Mouse (Mus musculus) neural tube, embryonic 14.5 days (tissue): ENCODE data around the gene Syp. TPM values are rescaled to one million over a fixed set of nuclear protein-coding genes. Genes with fewer than 3 reads are reported as not detected.

Experiments used
- ATAC-seq: fragments of 200-750 bp; cut with Nextera tagmentation; 2 replicates; pipeline ENCODE4 v1.8.0; 2017; ENCODE audit warnings: low read depth, mild to moderate bottlenecking, moderate TSS enrichment, moderate library complexity
- H3K27ac ChIP-seq: fragments of 300-500 bp; sonication (generic); 2 replicates; pipeline ENCODE4 v1.5.1; 2014; ENCODE audit warnings: low read depth, mild to moderate bottlenecking, control low read depth, low read length, moderate library complexity, mixed read lengths
- H3K27me3 ChIP-seq: fragments of 300-500 bp; sonication (generic); 2 replicates; pipeline ENCODE4 v1.6.1; 2014; ENCODE audit warnings: low read length; ENCODE audit not compliant: control insufficient read depth, insufficient read depth
- H3K36me3 ChIP-seq: fragments of 300-500 bp; sonication (generic); 2 replicates; pipeline ENCODE4 v1.6.1; 2014; ENCODE audit warnings: low read length, mixed read lengths; ENCODE audit not compliant: control insufficient read depth, insufficient read depth
- H3K4me1 ChIP-seq: fragments of 300-500 bp; sonication (generic); 2 replicates; pipeline ENCODE4 v1.6.1; 2014; ENCODE audit warnings: low read length; ENCODE audit not compliant: control insufficient read depth, insufficient read depth
- H3K4me2 ChIP-seq: fragments of 300-500 bp; sonication (generic); 2 replicates; pipeline ENCODE4 v1.6.1; 2014; ENCODE audit warnings: mild to moderate bottlenecking, low read depth, low read length, control low read depth
- H3K4me3 ChIP-seq: fragments of 300-500 bp; sonication (generic); 2 replicates; pipeline ENCODE4 v1.5.1; 2014; ENCODE audit warnings: low read depth, low read length, control low read depth, mixed read lengths
- H3K9ac ChIP-seq: fragments of 300-500 bp; sonication (generic); replicated peaks from 2 replicates; pipeline ENCODE4 v1.6.1; 2014; ENCODE audit warnings: low read depth, mild to moderate bottlenecking, control low read depth, low read length, mixed read lengths
- H3K9me3 ChIP-seq: fragments of 300-500 bp; sonication (generic); 2 replicates; pipeline ENCODE4 v1.6.1; 2016; ENCODE audit warnings: low read length; ENCODE audit not compliant: control insufficient read depth
- WGBS: fragments of 180-500 bp; shearing (Covaris S2); extraction: QIAGEN DNeasy Blood & Tissue Kit; methylation state at CpG from one replicate; pipeline ENCODE4 v1.1.7; 2014; 5-methylcytosine and 5-hydroxymethylcytosine counted together
- polyA plus RNA-seq: library from polyadenylated mRNA; unstranded; fragments of >200 nt; fragmentation: Nextera tagmentation; extraction: Ambion mirVana; gene quantifications from 2 replicates; pipeline ENCODE4 v1.2.1, GENCODE M21; 2014

The Syp gene
- polyA plus RNA-seq, result 81.4 and 149 TPM in 2 replicates

DNA sequence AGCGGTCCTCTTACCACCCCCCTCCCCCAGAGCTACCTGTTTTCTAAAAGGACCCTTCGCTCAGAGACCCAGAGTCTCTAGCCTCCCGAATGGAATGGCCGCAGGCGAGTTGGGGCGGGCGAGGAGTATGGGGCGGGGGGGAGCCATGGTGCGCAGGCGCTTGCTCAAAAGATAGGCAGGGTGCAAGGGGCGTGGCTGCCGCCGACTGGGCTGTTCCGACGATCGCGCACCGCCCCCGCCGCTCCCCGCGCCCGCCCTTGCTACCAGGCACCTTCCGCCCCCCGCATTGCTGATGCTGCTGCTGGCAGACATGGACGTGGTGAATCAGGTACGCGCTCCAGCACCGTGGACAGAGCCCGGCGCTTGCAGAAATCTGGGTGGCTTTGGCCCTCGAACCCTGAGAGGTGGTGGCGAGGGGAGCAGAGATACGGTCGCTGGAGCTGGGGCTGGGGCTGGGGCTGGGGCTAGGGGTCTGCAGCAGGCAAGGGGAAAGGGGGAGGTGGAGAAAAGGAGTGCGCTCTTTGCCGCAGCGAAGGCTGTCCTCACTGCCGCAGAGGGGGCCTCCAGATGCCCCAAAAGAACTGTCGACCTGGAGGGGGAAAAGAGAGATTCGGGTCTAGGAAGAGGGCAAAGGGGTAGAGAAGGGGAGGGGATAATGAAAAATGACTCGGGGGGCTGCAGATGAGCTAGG is at the start of gene Syp:
Syp (plus strand) TSS at position 71 of the 691 bp plus-strand sequence.
- no peaks in the 10 kb centered on the region for H3K4me1 ChIP-seq
- 14% methylated on average over 20 of the region's 42 CpGs for WGBS
- H3K4me3 ChIP-seq, result peak within 1 kb of the TSS; percentile 44
- H3K27me3 ChIP-seq, result no peaks in the 10 kb centered on the region
- peak within 1 kb of the TSS; percentile 57 for H3K4me2 ChIP-seq
- peak; percentile 84 for ATAC-seq
- H3K36me3 ChIP-seq, result no peaks in the 10 kb centered on the region
- peak within 1 kb of the TSS; percentile 72 for H3K27ac ChIP-seq
- peak within 1 kb of the TSS; percentile 65 for H3K9ac ChIP-seq
- no peaks in the 10 kb centered on the region for H3K9me3 ChIP-seq

DNA sequence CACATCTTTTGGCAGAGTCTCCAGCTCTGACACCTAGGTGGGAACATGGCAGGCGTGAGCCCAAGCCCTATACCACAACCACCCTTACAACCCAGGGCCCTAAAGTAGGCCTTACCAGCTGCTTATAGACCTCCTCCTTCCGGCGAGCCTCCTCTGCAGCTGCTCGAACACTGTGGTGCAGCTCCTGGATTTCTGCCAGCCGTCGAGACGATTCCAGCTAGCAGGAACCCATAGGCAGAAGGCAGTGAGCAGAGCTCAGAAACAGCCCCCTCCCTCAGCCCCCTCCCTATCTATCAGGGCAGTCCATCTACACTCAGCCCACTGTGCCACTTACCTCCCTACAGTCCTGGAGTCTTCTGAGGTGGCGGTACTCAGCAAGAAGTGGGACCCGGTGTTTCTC is 42.9 kb upstream of the Syp start:
- WGBS, result 91% methylated on average over 9 of the region's 9 CpGs
- Histone ChIP-seq H3K9ac (no peak overlapping the region), H3K4me2 (no peak overlapping the region), H3K4me3 (no peak overlapping the region), H3K27me3 (no peaks in the 10 kb centered on the region), H3K27ac (no peak overlapping the region), H3K36me3 (no peaks in the 10 kb centered on the region), H3K9me3 (no peaks in the 10 kb centered on the region), H3K4me1 (no peaks in the 10 kb centered on the region)
- ATAC-seq, result no peak

DNA sequence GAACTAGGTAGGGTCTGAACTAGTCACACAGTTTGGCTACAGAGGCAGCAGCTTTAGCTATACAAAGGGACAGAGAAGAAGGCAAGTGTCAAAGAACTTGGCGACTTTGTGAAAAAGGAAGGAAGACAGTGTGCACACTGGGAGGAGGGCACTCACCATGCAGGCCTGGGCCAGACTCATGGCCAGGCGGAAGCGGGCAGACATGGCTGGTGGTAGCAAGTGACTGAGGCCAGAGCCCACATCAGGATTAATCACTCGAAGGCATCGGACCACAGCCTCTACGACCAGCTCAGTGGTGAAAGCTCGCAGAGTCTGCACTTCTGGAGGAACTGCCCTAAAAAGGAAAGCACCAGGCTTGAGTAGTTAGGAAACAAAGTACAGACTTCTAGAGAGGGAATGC is 34.3 kb upstream of the Syp start:
- H3K9ac ChIP-seq, result no peak overlapping the region
- no peaks in the 10 kb centered on the region for H3K9me3 ChIP-seq
- H3K4me1 ChIP-seq, result peaks cover 3% of the 10 kb centered on the region; the same call in 1 of the 2 replicates
- no peak for ATAC-seq
- H3K27me3 ChIP-seq, result no peaks in the 10 kb centered on the region
- WGBS, result 95% methylated on average over 7 of the region's 7 CpGs
- no peak overlapping the region for H3K27ac ChIP-seq
- no peaks in the 10 kb centered on the region for H3K36me3 ChIP-seq
- H3K4me3 ChIP-seq, result no peak overlapping the region
- H3K4me2 ChIP-seq, result no peak overlapping the region

DNA sequence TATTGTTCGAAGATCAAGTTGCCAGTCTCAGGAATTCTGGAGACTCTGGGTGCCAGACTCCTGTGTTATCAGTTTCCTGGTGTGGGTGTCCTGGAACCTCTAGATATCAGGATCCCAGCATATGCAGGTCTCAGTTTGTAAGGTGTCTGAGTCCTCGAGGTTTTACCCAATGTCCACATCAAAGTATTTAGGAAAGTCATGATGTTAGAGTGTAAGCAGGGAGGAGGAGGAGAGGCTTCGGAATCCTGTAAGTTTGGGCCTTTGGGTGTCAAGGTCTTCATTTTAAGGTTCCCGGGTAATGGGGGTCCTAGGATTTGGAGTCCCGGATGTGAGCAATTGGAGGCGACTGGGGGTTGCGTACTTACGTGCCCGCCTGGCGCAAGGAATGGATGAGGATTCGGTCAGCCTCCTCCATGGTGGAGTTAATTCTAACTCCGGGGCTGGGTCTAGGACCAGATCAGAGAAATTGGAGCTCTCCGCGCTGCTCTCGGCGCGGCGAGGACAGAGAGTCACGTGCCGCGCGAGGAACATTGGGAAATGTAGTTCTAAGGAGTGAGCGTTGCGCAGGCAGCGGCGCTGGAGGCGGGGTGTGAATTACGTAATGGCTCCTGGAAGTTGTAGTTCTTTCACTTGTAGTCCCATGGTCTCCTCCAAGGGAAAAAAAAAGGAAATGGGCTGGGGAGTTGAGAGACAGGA is 33.2 kb upstream of the Syp start, which contains the start of gene Ccdc22:
Ccdc22 (minus strand) TSS at position 639 of the 696 bp plus-strand sequence.
- ATAC-seq, result peak; percentile 94
- Histone ChIP-seq H3K36me3 (no peaks in the 10 kb centered on the region), H3K9me3 (no peaks in the 10 kb centered on the region), H3K4me1 (peaks cover 3% of the 10 kb centered on the region; the same call in 1 of the 2 replicates), H3K4me2 (peak within 1 kb of the TSS; percentile 49), H3K4me3 (peak within 1 kb of the TSS; percentile 42), H3K9ac (peak within 1 kb of the TSS; percentile 26; the same call in 1 of the 2 replicates), H3K27me3 (no peaks in the 10 kb centered on the region), H3K27ac (no peak within 1 kb of the TSS)
- 16% methylated on average over 28 of the region's 28 CpGs for WGBS

DNA sequence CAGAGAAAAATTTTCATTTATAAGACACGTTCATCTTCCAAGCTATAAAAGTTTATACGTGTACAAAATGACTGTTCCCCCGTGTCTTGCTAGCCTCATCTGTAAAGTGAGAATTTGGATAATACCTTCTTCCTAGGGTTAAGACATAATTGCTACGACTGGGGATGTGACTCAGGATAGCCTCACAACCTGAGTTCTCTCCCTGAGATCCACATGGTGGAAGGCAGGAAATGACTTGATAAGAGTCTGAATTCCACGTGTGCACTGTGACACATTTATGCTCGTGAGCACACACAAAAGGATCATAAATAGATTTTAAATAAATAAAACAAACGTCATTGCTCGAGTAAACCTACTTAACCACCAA is 32.7 kb upstream of the Syp start:
- Histone ChIP-seq H3K9me3 (no peaks in the 10 kb centered on the region), H3K4me2 (no peak overlapping the region), H3K4me1 (peaks cover 3% of the 10 kb centered on the region; the same call in 1 of the 2 replicates), H3K9ac (no peak overlapping the region), H3K27me3 (no peaks in the 10 kb centered on the region), H3K4me3 (no peak overlapping the region), H3K36me3 (no peaks in the 10 kb centered on the region), H3K27ac (no peak overlapping the region)
- 46% methylated on average over 8 of the region's 8 CpGs for WGBS
- ATAC-seq, result peak; percentile 35; the same call in 1 of the 2 replicates

DNA sequence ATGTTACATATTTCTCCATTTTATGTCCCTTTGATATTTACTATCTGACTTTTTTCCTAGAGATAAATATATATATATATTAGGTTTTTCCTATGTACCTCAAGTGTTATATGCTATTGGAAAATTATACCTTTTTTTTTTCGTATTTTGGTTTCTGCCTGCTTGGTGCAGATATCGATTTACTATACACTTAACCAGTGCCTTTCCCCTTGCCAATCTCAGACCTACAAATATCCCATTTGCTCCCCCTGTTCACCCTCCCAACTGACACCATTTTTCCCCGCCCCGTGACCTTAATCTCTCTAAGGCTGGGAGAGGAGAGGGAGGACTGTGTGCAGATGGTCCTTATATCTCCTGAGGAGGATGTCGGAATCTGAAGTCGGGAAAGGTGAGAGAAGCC is 31.5 kb upstream of the Syp start, which contains the start of gene Cacna1f:
Cacna1f (plus strand) TSS at position 301 of the 400 bp plus-strand sequence.
- Histone ChIP-seq H3K27ac (no peak within 1 kb of the TSS), H3K9me3 (no peaks in the 10 kb centered on the region), H3K9ac (no peak within 1 kb of the TSS), H3K4me2 (no peak within 1 kb of the TSS), H3K4me3 (no peak within 1 kb of the TSS), H3K27me3 (no peaks in the 10 kb centered on the region), H3K36me3 (no peaks in the 10 kb centered on the region), H3K4me1 (peaks cover 3% of the 10 kb centered on the region; the same call in 1 of the 2 replicates)
- WGBS, result 74% methylated on average over 6 of the region's 6 CpGs
- no peak for ATAC-seq

DNA sequence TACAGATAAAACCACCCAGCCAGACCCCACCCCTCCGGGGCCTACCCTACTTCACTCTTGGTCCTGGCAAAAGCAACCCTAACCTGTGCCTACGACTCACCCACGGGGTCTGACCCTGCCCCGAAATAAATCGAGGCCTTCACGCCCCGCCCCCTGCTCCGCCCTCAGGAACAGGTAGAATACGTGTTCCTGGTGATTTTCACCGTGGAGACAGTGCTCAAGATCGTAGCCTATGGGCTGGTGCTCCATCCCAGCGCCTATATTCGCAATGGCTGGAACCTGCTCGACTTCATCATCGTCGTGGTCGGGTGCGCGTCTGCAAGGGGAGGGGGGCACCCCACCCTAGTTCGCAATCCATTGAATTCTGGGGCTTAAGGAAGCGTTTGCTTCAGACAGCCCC is 28.2 kb upstream of the Syp start:
- Histone ChIP-seq H3K4me1 (no peaks in the 10 kb centered on the region), H3K4me3 (peak overlapping the region; percentile 34), H3K4me2 (peak overlapping the region; percentile 55), H3K9ac (peak overlapping the region; percentile 48; the same call in 1 of the 2 replicates), H3K27me3 (no peaks in the 10 kb centered on the region), H3K36me3 (no peaks in the 10 kb centered on the region), H3K27ac (no peak overlapping the region), H3K9me3 (no peaks in the 10 kb centered on the region)
- 21% methylated on average over 21 of the region's 21 CpGs for WGBS
- peak; percentile 18; the same call in 1 of the 2 replicates for ATAC-seq

DNA sequence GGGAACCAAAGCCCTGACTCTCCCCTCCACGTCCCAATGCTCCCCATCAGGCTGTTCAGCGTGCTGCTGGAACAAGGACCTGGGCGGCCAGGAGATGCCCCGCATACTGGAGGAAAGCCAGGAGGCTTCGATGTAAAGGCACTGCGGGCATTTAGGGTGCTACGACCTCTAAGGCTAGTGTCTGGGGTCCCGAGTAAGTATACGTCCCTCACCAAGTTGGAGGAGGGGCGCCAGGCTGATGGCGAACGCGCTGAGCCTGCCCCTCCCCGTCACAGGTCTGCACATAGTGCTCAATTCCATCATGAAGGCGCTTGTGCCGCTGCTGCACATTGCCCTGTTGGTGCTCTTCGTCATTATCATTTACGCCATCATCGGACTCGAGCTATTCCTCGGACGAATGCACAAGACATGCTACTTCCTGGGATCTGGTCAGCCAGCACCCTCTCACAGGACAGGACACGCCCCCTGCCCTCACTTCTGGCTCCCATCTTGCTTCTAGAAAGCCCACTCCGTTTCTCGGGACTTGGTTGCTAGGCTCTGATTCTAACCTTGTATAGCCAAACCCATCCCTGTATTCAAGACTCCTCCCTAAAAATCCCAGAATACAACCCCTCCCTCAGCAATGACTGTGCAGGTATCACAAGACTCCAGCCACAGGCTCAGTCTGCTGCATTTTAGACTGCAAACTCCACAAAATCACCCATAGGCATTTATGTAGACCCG is 27.6 kb upstream of the Syp start:
- ATAC-seq, result peak; percentile 73
- peak overlapping the region; percentile 55 for H3K4me2 ChIP-seq
- H3K9ac ChIP-seq, result peak overlapping the region; percentile 48; the same call in 1 of the 2 replicates
- H3K9me3 ChIP-seq, result no peaks in the 10 kb centered on the region
- H3K4me1 ChIP-seq, result no peaks in the 10 kb centered on the region
- H3K27ac ChIP-seq, result no peak overlapping the region
- H3K36me3 ChIP-seq, result no peaks in the 10 kb centered on the region
- no peaks in the 10 kb centered on the region for H3K27me3 ChIP-seq
- H3K4me3 ChIP-seq, result peak overlapping the region; percentile 34
- WGBS, result 26% methylated on average over 26 of the region's 26 CpGs
